Mouse (Mus musculus): ENCODE measurements around the gene Lingo3. TPM values are rescaled to one million over a fixed set of nuclear protein-coding genes. Genes with fewer than 3 reads are reported as not detected.

Lingo3 gene
- polyA plus RNA-seq, 1 experiment: 0.31 TPM

- 57% methylated on average over 7 of the region's 7 CpGs for WGBS
- no peak for DNase-seq
Observed at GRCm38 (mm10) chr10:80814800-80815199, 29.0 kb downstream of the Lingo3 start.

GRCm38 (mm10) chr10:80813366-80813765 lies 30.5 kb downstream of the Lingo3 start, which contains the start of gene Jsrp1:
TSS of gene Jsrp1 (minus strand) at chr10:80813498.
- Histone ChIP-seq H3K4me3 (replicated peaks; ENCODE audit: extremely low read depth, low read depth, low read length) (no peak within 1 kb of the TSS), H3K4me1 (ENCODE audit: control insufficient read depth, insufficient read depth, low read length) (no peaks in the 10 kb centered on the region)
- no peak for DNase-seq
- TF ChIP-seq CTCF (IDR thresholded peaks at IDR 0.05; ENCODE audit: insufficient read depth, low read length) (no peak), POLR2A (IDR thresholded peaks at IDR 0.05; ENCODE audit: borderline replicate concordance, extremely low read depth, low read depth, low read length) (no peak)
- WGBS: 66% methylated on average over 4 of the region's 4 CpGs

More at GRCm38 (mm10) chr10:80814800-80815199, 29.0 kb downstream of the Lingo3 start:
- no peak for TF ChIP-seq CTCF (IDR thresholded peaks at IDR 0.05; ENCODE audit: insufficient read depth, low read length)
- no peak for TF ChIP-seq POLR2A (IDR thresholded peaks at IDR 0.05; ENCODE audit: borderline replicate concordance, extremely low read depth, low read depth, low read length)
- no peaks in the 10 kb centered on the region for H3K4me1 ChIP-seq (ENCODE audit: control insufficient read depth, insufficient read depth, low read length)
- no peak overlapping the region for H3K4me3 ChIP-seq (replicated peaks; ENCODE audit: extremely low read depth, low read depth, low read length)

GRCm38 (mm10) chr10:80812391-80813041 lies 31.3 kb downstream of the Lingo3 start:
- no peak for DNase-seq
- Histone ChIP-seq H3K4me1 (ENCODE audit: control insufficient read depth, insufficient read depth, low read length) (no peaks in the 10 kb centered on the region), H3K4me3 (replicated peaks; ENCODE audit: extremely low read depth, low read depth, low read length) (no peak overlapping the region)
- no peak for TF ChIP-seq POLR2A (IDR thresholded peaks at IDR 0.05; ENCODE audit: borderline replicate concordance, extremely low read depth, low read depth, low read length)
- TF ChIP-seq CTCF (IDR thresholded peaks at IDR 0.05; ENCODE audit: insufficient read depth, low read length): no peak
- 46% methylated on average over 5 of the region's 5 CpGs for WGBS

- Histone ChIP-seq H3K4me1 (ENCODE audit: control insufficient read depth, insufficient read depth, low read length) (0 out of 2 replicates have a peak, but pooled peaks cover 3% of the 10 kb centered on the region), H3K4me3 (replicated peaks; ENCODE audit: extremely low read depth, low read depth, low read length) (no peak overlapping the region)
- WGBS: 11% methylated on average over 17 of the region's 20 CpGs
- DNase-seq: no peak
- TF ChIP-seq CTCF (IDR thresholded peaks at IDR 0.05; ENCODE audit: insufficient read depth, low read length): no peak
- TF ChIP-seq POLR2A (IDR thresholded peaks at IDR 0.05; ENCODE audit: borderline replicate concordance, extremely low read depth, low read depth, low read length): no peak
Observed at GRCm38 (mm10) chr10:80810084-80810483, 33.8 kb downstream of the Lingo3 start.

- no peak overlapping the region for H3K4me3 ChIP-seq (replicated peaks; ENCODE audit: extremely low read depth, low read depth, low read length)
- TF ChIP-seq CTCF (IDR thresholded peaks at IDR 0.05; ENCODE audit: insufficient read depth, low read length) (no peak), POLR2A (IDR thresholded peaks at IDR 0.05; ENCODE audit: borderline replicate concordance, extremely low read depth, low read depth, low read length) (no peak)
- 0 out of 2 replicates have a peak, but pooled peaks cover 3% of the 10 kb centered on the region for H3K4me1 ChIP-seq (ENCODE audit: control insufficient read depth, insufficient read depth, low read length)
- no peak for DNase-seq
- 10% methylated on average over 18 of the region's 18 CpGs for WGBS
Observed at GRCm38 (mm10) chr10:80808985-80809632, 34.7 kb downstream of the Lingo3 start.

GRCm38 (mm10) chr10:80808099-80808984 lies 35.5 kb downstream of the Lingo3 start:
- TF ChIP-seq POLR2A (IDR thresholded peaks at IDR 0.05; ENCODE audit: borderline replicate concordance, extremely low read depth, low read depth, low read length) (no peak), CTCF (IDR thresholded peaks at IDR 0.05; ENCODE audit: insufficient read depth, low read length) (no peak)
- 0 out of 2 replicates have a peak, but pooled peaks cover 3% of the 10 kb centered on the region for H3K4me1 ChIP-seq (ENCODE audit: control insufficient read depth, insufficient read depth, low read length)
- 23% methylated on average over 40 of the region's 40 CpGs for WGBS

GRCm38 (mm10) chr10:80807057-80807627 lies 36.7 kb downstream of the Lingo3 start:
- 2% methylated on average over 58 of the region's 58 CpGs for WGBS
- DNase-seq: peak; percentile 51
- Histone ChIP-seq H3K4me3 (replicated peaks; ENCODE audit: extremely low read depth, low read depth, low read length) (peak overlapping the region; percentile 58), H3K4me1 (ENCODE audit: control insufficient read depth, insufficient read depth, low read length) (0 out of 2 replicates have a peak, but pooled peaks cover 3% of the 10 kb centered on the region)
- TF ChIP-seq CTCF (IDR thresholded peaks at IDR 0.05; ENCODE audit: insufficient read depth, low read length) (no peak), POLR2A (IDR thresholded peaks at IDR 0.05; ENCODE audit: borderline replicate concordance, extremely low read depth, low read depth, low read length) (no peak)

More at GRCm38 (mm10) chr10:80808099-80808984, 35.5 kb downstream of the Lingo3 start:
- no peak overlapping the region for H3K4me3 ChIP-seq (replicated peaks; ENCODE audit: extremely low read depth, low read depth, low read length)
- DNase-seq: no peak

GRCm38 (mm10) chr10:80806341-80807056 lies 37.3 kb downstream of the Lingo3 start:
- Histone ChIP-seq H3K4me1 (ENCODE audit: control insufficient read depth, insufficient read depth, low read length) (0 out of 2 replicates have a peak, but pooled peaks cover 3% of the 10 kb centered on the region), H3K4me3 (replicated peaks; ENCODE audit: extremely low read depth, low read depth, low read length) (no peak overlapping the region)
- DNase-seq: no peak
- TF ChIP-seq POLR2A (IDR thresholded peaks at IDR 0.05; ENCODE audit: borderline replicate concordance, extremely low read depth, low read depth, low read length) (no peak), CTCF (IDR thresholded peaks at IDR 0.05; ENCODE audit: insufficient read depth, low read length) (no peak)
- WGBS: 54% methylated on average over 34 of the region's 34 CpGs
